Mouse (Mus musculus) stomach, embryonic 14.5 days (tissue): Measurements from ENCODE around the gene Foxp4. TPM values are rescaled to one million over a fixed set of nuclear protein-coding genes. Genes with fewer than 3 reads are reported as not detected.

ENCODE experiments used
- polyA plus RNA-seq: library from polyadenylated mRNA; unstranded; fragments of >200 nt; fragmentation: Nextera tagmentation; extraction: Ambion mirVana; gene quantifications from 2 replicates; pipeline ENCODE4 v1.2.1, GENCODE M21; 2014

Foxp4 gene
- polyA plus RNA-seq, 1 experiment from 2014 or later = 43.3 TPM

Other genes with a start within 250 kb of the Foxp4 start
- 416 and 439 TPM in 2 replicates for gene Tomm6, start 236.3 kb downstream of the Foxp4 start, polyA plus RNA-seq
- gene Frs3, start 235.6 kb downstream of the Foxp4 start, polyA plus RNA-seq = 4.2 and 5.2 TPM in 2 replicates
- 0.98 and 1.2 TPM in 2 replicates for gene Gm21981, start 230.2 kb downstream of the Foxp4 start, polyA plus RNA-seq
- gene Prickle4, start 229.9 kb downstream of the Foxp4 start, polyA plus RNA-seq = 2.0 and 2.1 TPM in 2 replicates
- gene Pgc, start 197.8 kb downstream of the Foxp4 start, polyA plus RNA-seq = 36.4 and 43.8 TPM in 2 replicates
- 5.1 and 6.0 TPM in 2 replicates for gene Tfeb, start 187.6 kb downstream of the Foxp4 start, polyA plus RNA-seq
- gene Mdfi, start 90.0 kb downstream of the Foxp4 start, polyA plus RNA-seq = 31.8 and 32.0 TPM in 2 replicates
- gene 1700122O11Rik, start 113.6 kb upstream of the Foxp4 start, polyA plus RNA-seq = not detected in 2 replicates
- not detected in 2 replicates for gene 1700067P10Rik, start 164.7 kb upstream of the Foxp4 start, polyA plus RNA-seq
- gene 9830107B12Rik, start 221.6 kb upstream of the Foxp4 start, polyA plus RNA-seq = not detected in 2 replicates
- gene A530064D06Rik, start 242.6 kb upstream of the Foxp4 start, polyA plus RNA-seq = not detected in 2 replicates